Mouse (Mus musculus) frontal cortex, adult 2 months (tissue): Measurements from ENCODE around the gene Zp2. TPM values are rescaled to one million over a fixed set of nuclear protein-coding genes. Genes with fewer than 3 reads are reported as not detected.

ENCODE experiments used
- DNase-seq, 2 experiments: peaks; one replicate each; pipeline ENCODE4 v3.0.0; 2022; ENCODE audit warnings: low spot score in 1 of 2; ENCODE audit errors: extremely low spot score in 1 of 2
- polyA plus RNA-seq: library from polyadenylated mRNA; depleted of rRNA; stranded (reverse); fragments of >200 nt; gene quantifications from 2 replicates; pipeline ENCODE4 v1.2.3, GENCODE M21; 2012; rRNA removed

Gene Zp2
- 0.24 and 0.32 TPM in 2 replicates for polyA plus RNA-seq

- DNase-seq = no peak
Measured at GRCm38 (mm10) chr7:120145191-120145590, at the start of gene Zp2. Zp2 (minus strand) TSS chr7:120145291.

GRCm38 (mm10) chr7:120192816-120193215, 47.7 kb upstream of the Zp2 start:
- no peak for DNase-seq

GRCm38 (mm10) chr7:120192207-120192606, 47.1 kb upstream of the Zp2 start:
- DNase-seq = no peak

DNA sequence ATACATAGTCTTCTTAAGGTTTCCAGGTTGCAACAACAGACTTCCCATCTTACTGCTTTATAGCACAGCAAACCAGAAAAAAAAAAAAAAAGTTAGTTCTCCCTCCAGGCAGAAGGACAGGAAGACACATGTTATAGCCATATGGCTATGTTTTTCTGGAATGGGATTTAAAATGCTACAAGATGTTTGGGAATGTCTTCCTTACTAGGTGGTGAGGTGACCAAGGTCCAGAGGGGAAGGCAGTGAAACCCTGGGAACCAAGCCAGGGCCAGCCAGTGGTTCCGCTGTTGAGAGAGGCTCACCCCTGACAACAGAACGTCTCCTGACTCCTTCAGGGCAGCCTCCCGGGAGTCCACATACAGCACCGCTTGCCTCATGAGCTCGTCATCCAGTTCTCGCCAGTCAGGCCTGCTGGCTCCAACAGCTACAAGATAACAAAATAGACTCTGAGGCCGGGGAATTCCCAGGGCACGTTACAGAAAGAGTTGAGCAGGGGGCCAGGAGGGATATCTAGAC, 45.1 kb upstream of the Zp2 start:
- no peak for DNase-seq

- DNase-seq = no peak
Measured at GRCm38 (mm10) chr7:120189369-120190149, 44.5 kb upstream of the Zp2 start.

GRCm38 (mm10) chr7:120188946-120189345, 43.9 kb upstream of the Zp2 start:
- DNase-seq = no peak

- no peak for DNase-seq
Measured at GRCm38 (mm10) chr7:120182891-120183290, 37.8 kb upstream of the Zp2 start.

DNA sequence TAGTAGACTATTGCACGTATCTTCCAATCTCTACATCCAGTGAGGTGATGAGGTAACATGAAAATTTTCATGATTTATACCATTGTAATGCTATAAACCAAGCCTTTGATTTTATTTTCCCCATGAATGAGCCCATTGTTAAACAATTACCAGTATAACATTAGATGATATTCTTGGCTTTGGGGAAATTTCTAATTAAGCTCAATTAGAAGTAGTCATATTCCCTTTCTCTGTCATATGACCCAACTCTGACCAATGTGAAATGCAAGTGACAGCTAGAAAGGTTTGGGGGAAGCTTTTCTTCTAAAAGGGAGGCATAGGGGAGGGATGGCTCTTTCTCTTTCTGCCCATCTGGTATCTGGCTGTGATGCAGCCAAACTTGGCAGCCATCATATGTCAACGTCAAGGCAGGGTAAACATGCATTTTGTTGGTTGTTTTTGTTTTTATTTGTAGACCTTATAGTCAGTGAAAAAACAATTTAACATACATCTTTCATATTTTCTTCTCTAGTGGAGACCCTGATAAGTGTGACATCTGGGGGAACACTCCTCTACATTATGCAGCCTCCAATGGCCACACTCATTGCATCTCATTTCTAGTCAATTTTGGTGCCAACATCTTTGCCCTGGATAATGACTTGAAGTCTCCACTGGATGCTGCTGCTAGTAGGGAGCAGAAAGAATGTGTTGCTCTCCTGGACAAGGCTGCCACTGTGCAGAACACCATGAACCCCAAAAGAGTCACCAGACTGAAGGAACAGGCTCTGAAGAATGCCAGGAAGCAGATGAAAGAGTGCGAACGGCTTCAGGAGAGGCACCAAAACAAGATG, 36.5 kb upstream of the Zp2 start:
- no peak for DNase-seq

DNA sequence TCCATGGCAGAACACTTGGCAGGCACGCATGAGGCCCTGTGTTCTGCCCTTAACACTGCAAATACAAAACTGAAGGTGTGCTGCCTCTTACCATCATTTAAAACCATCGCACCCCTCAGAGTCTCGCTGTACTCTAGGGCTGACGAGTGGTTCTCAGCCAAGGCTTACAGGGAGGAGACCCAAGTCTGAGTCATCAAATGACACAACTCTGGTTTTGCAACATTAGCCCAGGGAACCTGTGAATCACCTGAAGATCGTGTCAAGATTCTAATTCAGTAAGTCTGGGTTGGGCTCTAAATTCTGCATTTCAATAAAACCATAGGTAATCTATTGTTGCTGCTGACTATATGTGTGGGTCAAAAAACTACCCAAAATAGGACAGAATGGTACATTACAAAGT, 35.5 kb upstream of the Zp2 start:
- DNase-seq = no peak

- DNase-seq = no peak
Measured at GRCm38 (mm10) chr7:120178935-120179334, 33.8 kb upstream of the Zp2 start.

- no peak for DNase-seq
Measured at GRCm38 (mm10) chr7:120177611-120178010, 32.5 kb upstream of the Zp2 start.

DNA sequence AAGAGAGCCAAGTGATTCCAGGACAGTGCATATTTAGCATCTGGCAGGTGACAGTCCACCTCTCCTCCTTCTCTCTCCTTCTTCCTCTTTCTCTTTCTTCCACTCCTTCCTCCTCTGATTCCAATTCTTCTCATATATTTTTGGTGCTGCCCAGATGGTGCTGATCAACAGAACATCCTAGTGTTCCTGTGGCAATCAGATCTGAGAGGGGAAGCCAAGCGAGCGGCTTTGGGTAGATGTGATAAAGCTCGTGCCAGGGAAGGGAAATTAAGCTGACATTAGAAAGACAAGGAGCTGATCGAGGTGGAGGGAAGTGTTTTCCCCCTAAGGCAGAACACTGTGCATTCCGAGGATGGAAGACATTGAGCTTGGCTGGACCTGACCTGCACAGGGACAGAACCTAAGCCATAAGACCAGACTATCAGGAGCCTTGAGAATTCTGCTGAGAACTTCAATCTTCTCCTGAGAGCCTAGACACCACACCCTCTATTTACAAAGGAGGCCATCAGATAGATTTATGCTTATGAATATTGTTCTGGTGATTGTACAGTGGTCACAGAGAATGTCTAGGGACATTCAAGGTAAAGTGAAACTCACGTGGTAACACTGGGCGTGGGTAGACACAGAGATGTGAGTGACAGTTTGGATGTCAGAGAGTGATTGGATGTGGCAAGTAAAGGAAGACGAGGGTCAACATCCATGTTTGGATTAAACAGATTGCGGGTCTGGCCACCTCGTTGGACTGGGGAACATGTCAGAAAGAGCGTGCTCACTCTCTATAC, 29.8 kb upstream of the Zp2 start:
- DNase-seq = no peak

- no peak for DNase-seq
Measured at GRCm38 (mm10) chr7:120173603-120174244, 28.6 kb upstream of the Zp2 start, which contains the start of gene Anks4b. Anks4b (plus strand) TSS chr7:120173858.

DNA sequence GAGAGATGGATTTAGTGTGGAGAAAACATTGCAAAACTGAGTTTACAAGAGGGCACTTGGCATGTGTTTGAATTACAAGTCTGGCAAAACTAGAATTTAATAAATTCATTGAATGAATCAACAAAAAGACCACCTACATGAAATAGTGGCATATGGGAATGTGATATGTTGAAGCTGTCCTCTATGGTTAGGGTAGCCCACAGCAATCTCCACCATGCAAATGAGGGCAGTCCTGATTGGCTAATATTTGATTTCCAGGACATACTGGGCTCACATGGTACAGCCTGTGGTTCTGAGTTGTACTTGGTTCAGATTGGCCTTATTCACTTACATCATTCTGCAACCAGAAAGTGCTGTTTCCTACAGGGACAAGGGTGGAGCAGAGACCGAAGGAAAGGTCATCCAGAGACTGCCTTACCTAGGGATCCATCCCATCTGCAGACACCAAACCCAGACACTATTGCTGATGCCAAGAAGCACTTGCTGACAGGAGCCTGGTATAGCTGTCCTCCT, 27.2 kb upstream of the Zp2 start:
- DNase-seq = no peak

DNA sequence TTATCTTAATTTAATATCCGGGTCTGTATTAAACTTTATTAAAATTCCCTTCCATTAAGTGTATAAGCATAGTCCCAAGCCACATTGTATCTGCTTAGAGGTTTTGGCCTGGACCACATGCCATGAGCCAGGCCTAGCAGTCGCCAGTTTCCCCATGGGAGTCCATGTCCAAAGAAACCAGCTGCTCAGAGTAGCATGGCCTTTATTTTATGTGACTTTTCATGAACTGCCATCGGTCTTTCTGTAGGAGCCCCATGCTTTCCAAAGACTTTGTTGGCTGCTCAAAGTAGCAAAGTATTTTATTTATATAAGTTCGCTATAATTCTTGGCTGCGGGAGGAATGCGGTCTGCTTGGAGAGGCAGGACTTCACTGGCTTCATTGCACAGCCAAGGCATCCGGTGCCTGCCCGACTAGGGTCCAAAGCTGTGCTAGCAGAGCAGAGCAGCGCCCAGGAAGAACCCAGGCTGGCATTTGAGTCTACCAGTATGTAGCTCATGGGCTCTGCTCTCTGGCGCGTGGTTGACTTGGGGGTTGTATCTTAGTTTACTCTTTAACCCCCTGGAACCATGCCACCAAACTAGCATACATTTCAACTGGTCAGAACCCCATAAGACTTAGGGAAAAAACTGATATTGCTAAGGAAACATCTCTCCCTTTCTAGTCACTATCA, 18.6 kb upstream of the Zp2 start:
- DNase-seq = no peak

- no peak for DNase-seq
Measured at GRCm38 (mm10) chr7:120158121-120158613, 13.1 kb upstream of the Zp2 start.

- DNase-seq = no peak
Measured at GRCm38 (mm10) chr7:120157575-120158061, 12.5 kb upstream of the Zp2 start.

- DNase-seq = peak in 1 of 2 experiments; percentile 63
Measured at GRCm38 (mm10) chr7:120156841-120157409, 11.8 kb upstream of the Zp2 start.

DNA sequence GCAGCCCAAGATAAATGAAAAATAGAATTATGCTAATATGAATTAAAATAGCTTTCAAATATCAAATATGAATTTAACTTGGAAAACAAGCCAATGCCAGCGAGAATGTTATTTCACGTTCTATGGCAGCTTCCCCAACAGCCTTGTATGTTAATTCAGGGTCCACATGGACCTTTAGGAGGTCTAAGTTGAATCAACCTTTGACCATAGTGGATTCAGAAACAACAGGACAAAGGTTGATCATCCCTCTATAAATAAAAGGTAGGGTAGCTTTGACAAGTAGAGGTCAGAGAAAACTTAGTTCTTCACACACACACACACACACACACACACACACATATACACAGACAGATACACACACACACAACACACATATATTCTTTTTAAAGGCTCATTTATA, 5.8 kb upstream of the Zp2 start:
- DNase-seq = no peak
